Mouse (Mus musculus) testis, postnatal 14 days (tissue): Measurements from ENCODE around the gene Fbxw19.
"Not testable (repeated sequence)": the region's sequence is repeated elsewhere in the genome, so short reads cannot be mapped to it uniquely, and the experiment has no call there.

Experiments
- DNase-seq: peaks from one replicate; pipeline ENCODE4 v3.0.0; 2021; ENCODE audit warnings: low spot score

The Fbxw19 gene

GRCm38 (mm10) chr9:109495775-109496174 is at the start of gene Fbxw19:
TSS of gene Fbxw19 (minus strand) at chr9:109495875.
- DNase-seq = not testable (repeated sequence)

GRCm38 (mm10) chr9:109523385-109524064 is 27.9 kb upstream of the Fbxw19 start:
- DNase-seq = no peak

- no peak for DNase-seq
These were observed 46.6 kb downstream of the Fbxw19 start, which contains the start of gene Fbxw16 for GRCm38 (mm10) chr9:109449040-109449439. TSS of gene Fbxw16 (minus strand) at chr9:109449140.

- DNase-seq = no peak
These were observed 62.7 kb downstream of the Fbxw19 start for GRCm38 (mm10) chr9:109432956-109433355.
